Comparison of ENCODE assay signal across 8 mouse cellular contexts in genomic region chr17:85877426-85877825, GRCm38 (mm10).
DNase-seq lines count a peak whose midpoint lies in the region; ATAC-seq lines count a peak whose summit lies in the region.

No protein-coding gene starts in this region.

- H3K9me3 ChIP-seq in heart, embryonic 12.5 days (replicated peaks): 0 out of 2 replicates have a peak, but pooled peaks cover 5% of the 10 kb centered on the region
- H3K9me3 ChIP-seq in heart, embryonic 10.5 days: no peaks in the 10 kb centered on the region

- H3K4me3 ChIP-seq in heart, embryonic 12.5 days: no peak overlapping the region
- no peak overlapping the region for H3K4me3 ChIP-seq in heart, embryonic 10.5 days

- DNase-seq in heart, postnatal 4 days: peak; percentile 35
- peak; percentile 63 for DNase-seq in A20 (ENCODE audit: low read depth, low spot score)
- DNase-seq in NIH3T3 (ENCODE audit: low read depth): peak; percentile 36
- peak; percentile 39 to 45 for DNase-seq in natural killer cell, adult 2 months (ENCODE audit: low spot score in 2 of 2)
- no peak for DNase-seq in heart, embryonic 10.5 days (ENCODE audit: low spot score)
- DNase-seq in MN1 (ENCODE audit: low spot score): no peak

- H3K36me3 ChIP-seq in heart, embryonic 12.5 days: no peaks in the 10 kb centered on the region
- no peaks in the 10 kb centered on the region for H3K36me3 ChIP-seq in heart, embryonic 10.5 days

- no peak overlapping the region for H3K9ac ChIP-seq in heart, embryonic 12.5 days

- peaks cover 45% of the 10 kb centered on the region for H3K27me3 ChIP-seq in heart, embryonic 12.5 days (replicated peaks)
- peaks cover 71% of the 10 kb centered on the region for H3K27me3 ChIP-seq in heart, embryonic 10.5 days (ENCODE audit: insufficient read depth, poor library complexity, severe bottlenecking)

- H3K27ac ChIP-seq in heart, embryonic 12.5 days (ENCODE audit: poor library complexity, severe bottlenecking): no peak overlapping the region
- H3K27ac ChIP-seq in heart, embryonic 10.5 days: no peak overlapping the region

- ATAC-seq in heart, embryonic 12.5 days (ENCODE audit: insufficient number of reproducible peaks, low FRiP score): no peak
- 0 out of 2 replicates have a peak, but pooled peaks have one; percentile 63 for ATAC-seq in erythroid progenitor cell, adult 5-6 weeks (replicated peaks; ENCODE audit: low FRiP score, poor library complexity, severe bottlenecking)

- H3K4me1 ChIP-seq in heart, embryonic 12.5 days (replicated peaks): peaks cover 14% of the 10 kb centered on the region; the same call in 1 of the 2 replicates
- peaks cover 31% of the 10 kb centered on the region for H3K4me1 ChIP-seq in heart, embryonic 10.5 days

- H3K4me2 ChIP-seq in heart, embryonic 12.5 days: no peak overlapping the region

- 36% methylated on average over 3 of the region's 3 CpGs for WGBS in heart, embryonic 12.5 days
- WGBS in heart, embryonic 10.5 days: 39% methylated on average over 3 of the region's 3 CpGs

Comparison
In these comparisons a context has a peak if more than half of its experiments do, and no peak if none do; other contexts are left out.
1. DNase-seq: peak in heart, postnatal 4 days (single experiment), A20 (single experiment), NIH3T3 (single experiment) and natural killer cell, adult 2 months (2 of 2); none in heart, embryonic 10.5 days (single experiment) and MN1 (single experiment).